ENCODE assay signal across 11 mouse cellular contexts in the genomic region with DNA sequence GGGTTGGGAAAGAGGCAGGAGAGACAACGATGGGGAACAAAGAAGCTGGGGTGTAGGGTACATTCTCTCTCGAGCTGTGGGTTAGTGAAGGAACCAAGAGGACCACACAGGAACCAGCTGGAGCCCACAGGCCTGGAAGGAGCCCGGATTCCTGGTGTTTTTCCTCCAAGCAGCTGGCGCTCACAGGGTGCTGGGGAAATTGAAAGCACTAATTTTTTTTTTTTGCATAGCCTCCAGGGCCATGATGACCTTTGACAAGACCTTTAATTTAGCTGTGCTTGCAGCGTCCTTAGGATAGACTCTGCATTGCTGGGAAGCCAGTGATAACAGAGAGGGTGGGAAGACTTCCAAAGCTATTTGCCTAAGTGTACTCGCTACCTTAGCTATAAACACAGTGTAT. TPM values are rescaled to one million over a fixed set of nuclear protein-coding genes. Genes with fewer than 3 reads are reported as not detected.
DNase-seq lines count a peak whose midpoint lies in the region; ATAC-seq and TF ChIP-seq lines count a peak whose summit lies in the region.
"Had no signal": no experiment of that assay in that cellular context is flagged by ENCODE, and none has a peak within 500 bp of the region (broad histone marks: within the 10 kb centered on the region; RNA-seq: fewer than 3 reads in every experiment).

No protein-coding gene starts in this region.

- no peak overlapping the region for H3K4me3 ChIP-seq in kidney, adult 2 months (ENCODE audit: insufficient read depth, low read depth, low read length)
- H3K4me3 ChIP-seq in liver, embryonic 13.5 days (replicated peaks): no peak overlapping the region
- H3K4me3 ChIP-seq: embryonic facial prominence, embryonic 13.5 days had no signal

- H3K4me1 ChIP-seq in kidney, adult 2 months (ENCODE audit: control insufficient read depth, insufficient read depth, low read length): peaks cover 25% of the 10 kb centered on the region; the same call in 1 of the 2 replicates
- H3K4me1 ChIP-seq in liver, embryonic 13.5 days (replicated peaks): peaks cover 92% of the 10 kb centered on the region

- no peaks in the 10 kb centered on the region for H3K9me3 ChIP-seq in liver, embryonic 13.5 days (replicated peaks)
- H3K9me3 ChIP-seq: embryonic facial prominence, embryonic 13.5 days had no signal

- H3K27ac ChIP-seq in kidney, adult 2 months (ENCODE audit: insufficient read depth, low read depth, low read length): peak overlapping the region; percentile 95
- H3K27ac ChIP-seq in liver, embryonic 13.5 days: peak overlapping the region; percentile 87
- H3K27ac ChIP-seq: embryonic facial prominence, embryonic 13.5 days had no signal

- 0 out of 2 replicates have a peak overlapping the region, but pooled peaks have one; percentile 13 for H3K4me2 ChIP-seq in liver, embryonic 13.5 days
- H3K4me2 ChIP-seq: embryonic facial prominence, embryonic 13.5 days; lung, embryonic 14.5 days had no signal

- peak overlapping the region; percentile 82 for H3K9ac ChIP-seq in liver, embryonic 13.5 days
- H3K9ac ChIP-seq: embryonic facial prominence, embryonic 13.5 days; lung, embryonic 14.5 days had no signal

- no peaks in the 10 kb centered on the region for H3K36me3 ChIP-seq in kidney, adult 2 months (ENCODE audit: control insufficient read depth, insufficient read depth, low read length)
- H3K36me3 ChIP-seq in liver, embryonic 13.5 days: no peaks in the 10 kb centered on the region
- H3K36me3 ChIP-seq: embryonic facial prominence, embryonic 13.5 days had no signal

- 24% methylated on average over 6 of the region's 6 CpGs for WGBS in kidney, adult 2 months
- 49% methylated on average over 6 of the region's 6 CpGs for WGBS in liver, embryonic 13.5 days (ENCODE audit: insufficient replicate concordance)

- TF ChIP-seq CTCF in kidney, adult 2 months (conservative IDR thresholded peaks at IDR 0.05; ENCODE audit: insufficient read depth, insufficient read length, low read depth, low read length): no peak

- no peaks in the 10 kb centered on the region for H3K27me3 ChIP-seq in kidney, adult 2 months (replicated peaks; ENCODE audit: control insufficient read depth, insufficient read depth, low read length)
- H3K27me3 ChIP-seq in liver, embryonic 13.5 days: peaks cover 6% of the 10 kb centered on the region; the same call in 1 of the 2 replicates
- H3K27me3 ChIP-seq: embryonic facial prominence, embryonic 13.5 days had no signal

- TF ChIP-seq POLR2A in kidney, adult 2 months (IDR thresholded peaks at IDR 0.05; ENCODE audit: low read depth, low read length): no peak

- peak; percentile 65 for DNase-seq in adrenal gland, adult 2 months
- DNase-seq in adrenal gland, postnatal 25 days: no peak
- DNase-seq in kidney, adult 2 months: peak; percentile 77
- no peak for DNase-seq in kidney, postnatal 4 days
- peak; percentile 57 for DNase-seq in adipocyte (ENCODE audit: low spot score)
- no peak for DNase-seq in liver, embryonic 13.5 days
- no peak for DNase-seq in lung, postnatal 14 days
- no peak for DNase-seq in cerebellum, adult 11-12 months
- DNase-seq: lung, embryonic 14.5 days; right cerebral cortex, postnatal 25 days had no signal

- ATAC-seq in liver, embryonic 13.5 days (ENCODE audit: low read depth): no peak

RNA-seq across cellular contexts. Expression of a gene that starts 1.7 kb away (rescaled TPM):
- total RNA-seq in adrenal gland, adult 2 months (2021): 10 to 100 TPM; 57.7 to 66.4 TPM
- polyA plus RNA-seq in adrenal gland, adult 2 months (2012; rRNA removed): 55.1 and 65.8 TPM in 2 replicates
- total RNA-seq in adrenal gland, postnatal 25 days (2021): 68.9 and 70.0 TPM in 2 replicates
- polyA plus RNA-seq in kidney, adult 2 months (2012; rRNA removed): 24.4 and 26.3 TPM in 2 replicates
- 13.1 and 14.1 TPM in 2 replicates for polyA plus RNA-seq in liver, embryonic 13.5 days (2015; fragmentation: Nextera tagmentation; extraction: Ambion mirVana)

RNA-seq across cellular contexts. Expression of a gene that starts 47.6 kb away (rescaled TPM):
- 10 to 100 TPM; 66.7 to 75.3 TPM for total RNA-seq in adrenal gland, adult 2 months (2021)
- polyA plus RNA-seq in adrenal gland, adult 2 months (2012; rRNA removed): 110 and 126 TPM in 2 replicates
- total RNA-seq in adrenal gland, postnatal 25 days (2021): 62.4 and 68.2 TPM in 2 replicates
- 333 and 344 TPM in 2 replicates for polyA plus RNA-seq in kidney, adult 2 months (2012; rRNA removed)
- 91.0 and 102 TPM in 2 replicates for polyA plus RNA-seq in liver, embryonic 13.5 days (2015; fragmentation: Nextera tagmentation; extraction: Ambion mirVana)

RNA-seq across cellular contexts. Expression of a gene that starts 47.7 kb away (rescaled TPM):
- 1 to 10 TPM; 3.6 to 4.6 TPM for total RNA-seq in adrenal gland, adult 2 months (2021)
- polyA plus RNA-seq in adrenal gland, adult 2 months (2012; rRNA removed): 2.6 and 2.9 TPM in 2 replicates
- total RNA-seq in adrenal gland, postnatal 25 days (2021): 5.6 and 6.0 TPM in 2 replicates
- 2.4 and 2.6 TPM in 2 replicates for polyA plus RNA-seq in kidney, adult 2 months (2012; rRNA removed)
- polyA plus RNA-seq in liver, embryonic 13.5 days (2015; fragmentation: Nextera tagmentation; extraction: Ambion mirVana): 2.4 and 3.0 TPM in 2 replicates

Comparison
In these comparisons a context has a peak if more than half of its experiments do, and no peak if none do; other contexts are left out.
1. DNase-seq: peak in adrenal gland, adult 2 months (single experiment), kidney, adult 2 months (single experiment) and adipocyte (single experiment); none in adrenal gland, postnatal 25 days (single experiment), kidney, postnatal 4 days (0 of 2), liver, embryonic 13.5 days (single experiment), lung, postnatal 14 days (single experiment) and cerebellum, adult 11-12 months (single experiment).